Mouse (Mus musculus) spleen, adult 10 weeks (tissue): Measurements from ENCODE around the gene Agtpbp1. TPM values are rescaled to one million over a fixed set of nuclear protein-coding genes. Genes with fewer than 3 reads are reported as not detected.

Source experiments
- polyA plus RNA-seq: library from polyadenylated mRNA; stranded (reverse); fragments of 350-450 nt; fragmentation: Illumina TruSeq; extraction: RNeasy Lipid Tissue Mini Kit (QIAGEN cat#74804); gene quantifications from one replicate; pipeline ENCODE4 v1.2.3, GENCODE M21; 2015; ENCODE audit warnings: low replicate concordance; ENCODE audit not compliant: insufficient read depth

The Agtpbp1 gene
- 52.0 TPM for polyA plus RNA-seq

DNA sequence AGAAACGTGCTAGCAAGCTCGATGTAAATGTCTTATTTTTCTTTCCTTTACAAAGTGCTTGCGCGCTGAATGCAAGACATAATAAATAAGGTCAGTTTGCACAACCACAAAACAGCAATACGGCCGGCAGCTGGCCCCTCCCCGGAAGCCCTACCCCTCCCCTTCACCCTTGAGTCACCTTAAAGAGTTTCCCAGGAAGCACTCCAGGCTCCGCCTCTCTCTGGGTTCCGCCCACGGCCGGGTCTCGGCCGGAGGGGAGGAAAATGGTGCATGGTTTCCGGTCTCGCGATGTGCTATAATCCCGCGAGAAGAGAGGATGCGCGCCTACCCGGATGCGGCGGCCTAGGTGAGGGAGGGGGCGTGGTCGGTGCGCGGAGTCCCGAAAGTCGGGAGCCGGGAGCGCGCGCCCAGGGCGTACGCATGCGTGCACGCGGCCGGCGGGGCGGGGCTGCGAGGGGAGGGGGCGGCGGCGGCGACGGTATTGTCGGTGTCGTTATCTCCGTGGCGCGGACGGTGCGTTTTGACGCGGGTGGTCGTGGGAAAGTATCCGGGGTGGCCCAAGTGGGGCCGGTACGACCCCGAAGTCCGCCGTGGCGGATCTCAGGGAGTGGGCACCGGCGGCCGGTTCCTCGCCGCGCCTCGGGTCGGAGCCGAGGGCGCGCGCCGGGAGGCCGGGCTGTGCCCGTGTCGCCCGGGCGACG is at the start of gene Agtpbp1, which contains the start of gene Naa35:
Agtpbp1 (minus strand) TSS at position 281 of the 701 bp plus-strand sequence.
Naa35 (plus strand) TSS at position 313 of the 701 bp plus-strand sequence.

Other genes starting within 250 kb of the Agtpbp1 start
- 87.3 TPM for gene Naa35, start within 50 bp of the Agtpbp1 start, polyA plus RNA-seq
- 25.2 TPM for gene Golm1, start 90.6 kb upstream of the Agtpbp1 start, polyA plus RNA-seq
- gene 4921517D22Rik, start 108.9 kb upstream of the Agtpbp1 start, polyA plus RNA-seq, result not detected
- not detected for gene Spata31d1a, start 125.1 kb upstream of the Agtpbp1 start, polyA plus RNA-seq
- not detected for gene Spata31d1b, start 127.1 kb upstream of the Agtpbp1 start, polyA plus RNA-seq
- not detected for gene Spata31d1d, start 146.5 kb upstream of the Agtpbp1 start, polyA plus RNA-seq
- gene 1700014D04Rik, start 161.5 kb upstream of the Agtpbp1 start, polyA plus RNA-seq, result not detected
- 134 TPM for gene Isca1, start 184.6 kb upstream of the Agtpbp1 start, polyA plus RNA-seq
- not detected for gene Gm49354, start 197.0 kb upstream of the Agtpbp1 start, polyA plus RNA-seq
- gene Tut7, start 237.9 kb upstream of the Agtpbp1 start, polyA plus RNA-seq, result 168 TPM